Mouse (Mus musculus): ENCODE data around the gene Ptprn2. TPM values are rescaled to one million over a fixed set of nuclear protein-coding genes. Genes with fewer than 3 reads are reported as not detected.

Gene Ptprn2
- polyA plus RNA-seq, 1 experiment, result 0.22 TPM

GRCm38 (mm10) chr12:117323017-117323416, 837.5 kb downstream of the Ptprn2 start:
- TF ChIP-seq MYOD1 (IDR thresholded peaks at IDR 0.05; ENCODE audit: control insufficient read depth in 1 of 3, insufficient read length in 2 of 3, low read depth in 2 of 3), result no peak
- no peak for TF ChIP-seq SRF (IDR thresholded peaks at IDR 0.05; ENCODE audit: control insufficient read depth, insufficient read length, low read depth)
- no peak for TF ChIP-seq TCF12 (IDR thresholded peaks at IDR 0.05; ENCODE audit: insufficient read depth, poor library complexity, severe bottlenecking)
- no peak for TF ChIP-seq USF1 (IDR thresholded peaks at IDR 0.05; ENCODE audit: low read depth)
- no peak for TF ChIP-seq TCF3 (IDR thresholded peaks at IDR 0.05; ENCODE audit: insufficient read length, low read depth)
- TF ChIP-seq REST (IDR thresholded peaks at IDR 0.05; ENCODE audit: insufficient read depth, insufficient read length), result no peak
- no peak for TF ChIP-seq CEBPB (IDR thresholded peaks at IDR 0.05; ENCODE audit: insufficient read depth, poor library complexity, severe bottlenecking)
- no peak for TF ChIP-seq POLR2A (IDR thresholded peaks at IDR 0.05; ENCODE audit: insufficient read length, low read depth)
- no peak for TF ChIP-seq MAX (IDR thresholded peaks at IDR 0.05; ENCODE audit: low read depth)
- TF ChIP-seq POLR2AphosphoS2 (IDR thresholded peaks at IDR 0.05; ENCODE audit: insufficient read length, low read depth), result no peak
- TF ChIP-seq MYOG (IDR thresholded peaks at IDR 0.05; ENCODE audit: control insufficient read depth in 1 of 3, insufficient read depth in 1 of 3, insufficient read length in 2 of 3, low read depth in 2 of 3), result no peak
- TF ChIP-seq E2F4 (IDR thresholded peaks at IDR 0.05; ENCODE audit: insufficient read depth), result no peak

More at GRCm38 (mm10) chr12:117323017-117323416, 837.5 kb downstream of the Ptprn2 start:
- H3ac ChIP-seq (ENCODE audit: control insufficient read depth, insufficient read length), result no peak overlapping the region
- no peak overlapping the region for H3K4me3 ChIP-seq
- H3K79me2 ChIP-seq (ENCODE audit: control insufficient read depth, insufficient read depth), result no peaks in the 10 kb centered on the region
- no peaks in the 10 kb centered on the region for H3K27me3 ChIP-seq (ENCODE audit: control insufficient read depth, insufficient read depth, insufficient read length)
- no peaks in the 10 kb centered on the region for H3K36me3 ChIP-seq (ENCODE audit: control insufficient read depth, insufficient read depth)
- no peak overlapping the region for H3K4me2 ChIP-seq (ENCODE audit: low read depth)

Other genes with a start within 250 kb of the Ptprn2 start
- gene Wdr60, start 222.7 kb upstream of the Ptprn2 start, polyA plus RNA-seq (2012; fragmentation: generic; extraction: Trizol), result 4.5 TPM
- gene Gm11027, start 210.3 kb upstream of the Ptprn2 start, polyA plus RNA-seq (2012; fragmentation: generic; extraction: Trizol), result not detected
- gene Esyt2, start 204.5 kb upstream of the Ptprn2 start, polyA plus RNA-seq (2012; fragmentation: generic; extraction: Trizol), result 16.1 TPM
- gene Ncapg2, start 80.3 kb upstream of the Ptprn2 start, polyA plus RNA-seq (2012; fragmentation: generic; extraction: Trizol), result 4.4 TPM